Mouse (Mus musculus) lung, embryonic 14.5 days (tissue): ENCODE measurements around the gene Ckb. TPM values are rescaled to one million over a fixed set of nuclear protein-coding genes. Genes with fewer than 3 reads are reported as not detected.
"Not testable (repeated sequence)": the region's sequence is repeated elsewhere in the genome, so short reads cannot be mapped to it uniquely, and the experiment has no call there.

Experiments used
- ATAC-seq: fragments of 200-750 bp; cut with Nextera tagmentation; 2 replicates; pipeline ENCODE4 v1.8.0; 2017; ENCODE audit warnings: mild to moderate bottlenecking, moderate TSS enrichment, moderate library complexity; ENCODE audit not compliant: insufficient read depth
- DNase-seq: peaks from one replicate; pipeline ENCODE4 v3.0.0-alpha.2; 2015
- H3K27ac ChIP-seq: fragments of 300-500 bp; sonication (generic); 2 replicates; pipeline ENCODE4 v1.5.1; 2014; ENCODE audit warnings: low read depth, mild to moderate bottlenecking, moderate library complexity
- H3K27me3 ChIP-seq: fragments of 300-500 bp; sonication (generic); 2 replicates; pipeline ENCODE4 v1.6.1; 2014; ENCODE audit warnings: low read length, control low read depth; ENCODE audit not compliant: insufficient read depth
- H3K36me3 ChIP-seq: fragments of 300-500 bp; sonication (generic); 2 replicates; pipeline ENCODE4 v1.6.1; 2014; ENCODE audit warnings: control low read depth; ENCODE audit not compliant: insufficient read depth
- H3K4me1 ChIP-seq: fragments of 300-500 bp; sonication (generic); 2 replicates; pipeline ENCODE4 v1.6.1; 2014; ENCODE audit warnings: antibody characterized with exemption, control low read depth; ENCODE audit not compliant: insufficient read depth
- H3K4me2 ChIP-seq: fragments of 300-500 bp; sonication (generic); 2 replicates; pipeline ENCODE4 v1.6.1; 2014; ENCODE audit warnings: mild to moderate bottlenecking
- H3K4me3 ChIP-seq: fragments of 300-500 bp; sonication (generic); 2 replicates; pipeline ENCODE4 v1.5.1; 2014; ENCODE audit warnings: low read depth, low read length
- H3K9ac ChIP-seq: fragments of 300-500 bp; sonication (generic); 2 replicates; pipeline ENCODE4 v1.6.1; 2014
- H3K9me3 ChIP-seq: fragments of 300-500 bp; sonication (generic); 2 replicates; pipeline ENCODE4 v1.6.1; 2016; ENCODE audit warnings: low read depth, low read length, control low read depth
- CTCF ChIP-seq: IDR thresholded peaks from 2 replicates; pipeline ENCODE4 v1.5.1; 2016; ENCODE audit warnings: antibody characterized with exemption, low read depth
- WGBS: fragments of 180-500 bp; shearing (Covaris S2); extraction: QIAGEN DNeasy Blood & Tissue Kit; methylation state at CpG from one replicate; pipeline ENCODE4 v1.1.7; 2014; 5-methylcytosine and 5-hydroxymethylcytosine counted together
- polyA plus RNA-seq: library from polyadenylated mRNA; unstranded; fragments of >200 nt; fragmentation: Nextera tagmentation; extraction: Ambion mirVana; gene quantifications from 2 replicates; pipeline ENCODE4 v1.2.1, GENCODE M21; 2014

Gene Ckb
- 210 and 217 TPM in 2 replicates for polyA plus RNA-seq

DNA sequence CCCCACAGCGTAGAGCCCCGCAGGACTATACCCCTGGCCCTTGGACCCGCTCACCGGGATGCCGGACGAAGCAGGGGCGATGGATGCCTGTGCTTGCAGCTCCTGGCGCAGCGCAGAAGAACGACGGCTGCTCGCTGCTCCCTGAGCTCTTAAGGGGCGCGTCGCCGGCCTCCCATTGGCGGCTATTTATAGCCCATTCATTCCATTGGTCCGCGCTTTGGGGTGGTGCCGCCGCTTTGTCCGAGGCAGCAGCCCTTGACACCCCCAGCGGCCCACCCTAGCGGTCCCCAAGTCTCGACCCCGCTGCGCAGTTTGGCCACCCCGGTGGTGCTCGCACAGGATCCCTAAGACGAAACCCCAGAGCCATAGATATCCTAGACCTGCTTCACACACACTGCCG is at the start of gene Ckb:
Gene Ckb (minus strand): TSS at position 163 of the 400 bp plus-strand sequence.
- no peak for TF ChIP-seq CTCF
- peak; percentile 90 for DNase-seq
- H3K4me2 ChIP-seq = peak within 1 kb of the TSS; percentile 97
- H3K9ac ChIP-seq = peak within 1 kb of the TSS; percentile 52
- ATAC-seq = peak; percentile 68
- H3K27ac ChIP-seq = no peak within 1 kb of the TSS
- H3K9me3 ChIP-seq = no peaks in the 10 kb centered on the region
- H3K4me3 ChIP-seq = peak within 1 kb of the TSS; percentile 56
- peaks cover 40% of the 10 kb centered on the region for H3K27me3 ChIP-seq
- WGBS = 0% methylated on average over 31 of the region's 31 CpGs
- peaks cover 10% of the 10 kb centered on the region for H3K4me1 ChIP-seq
- H3K36me3 ChIP-seq = no peaks in the 10 kb centered on the region

DNA sequence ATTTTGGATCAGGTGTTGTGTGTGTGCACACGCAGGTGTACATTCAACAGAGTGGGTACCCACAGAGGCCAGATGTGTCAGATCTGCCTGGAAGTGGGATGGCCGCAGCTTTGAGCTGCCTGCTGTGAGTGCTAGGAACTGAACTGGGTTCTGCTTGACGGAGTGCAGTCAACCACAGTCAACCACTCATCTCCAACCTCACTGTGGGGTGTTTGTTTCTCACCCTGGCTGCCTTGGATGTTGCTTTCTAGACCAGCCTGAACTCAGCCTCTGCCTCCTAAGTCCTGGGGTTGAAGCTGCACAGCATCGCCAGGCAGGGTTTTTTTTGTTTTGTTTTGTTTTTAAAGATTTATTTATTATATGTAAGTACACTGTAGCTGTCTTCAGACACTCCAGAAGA is 48.1 kb upstream of the Ckb start:
- H3K36me3 ChIP-seq = peaks cover 17% of the 10 kb centered on the region; the same call in 1 of the 2 replicates
- ATAC-seq = no peak
- H3K27me3 ChIP-seq = no peaks in the 10 kb centered on the region
- H3K4me2 ChIP-seq = no peak overlapping the region
- H3K4me3 ChIP-seq = no peak overlapping the region
- no peak overlapping the region for H3K27ac ChIP-seq
- 83% methylated on average over 4 of the region's 4 CpGs for WGBS
- H3K9me3 ChIP-seq = no peaks in the 10 kb centered on the region
- H3K9ac ChIP-seq = no peak overlapping the region
- TF ChIP-seq CTCF = no peak
- H3K4me1 ChIP-seq = no peaks in the 10 kb centered on the region
- no peak for DNase-seq

DNA sequence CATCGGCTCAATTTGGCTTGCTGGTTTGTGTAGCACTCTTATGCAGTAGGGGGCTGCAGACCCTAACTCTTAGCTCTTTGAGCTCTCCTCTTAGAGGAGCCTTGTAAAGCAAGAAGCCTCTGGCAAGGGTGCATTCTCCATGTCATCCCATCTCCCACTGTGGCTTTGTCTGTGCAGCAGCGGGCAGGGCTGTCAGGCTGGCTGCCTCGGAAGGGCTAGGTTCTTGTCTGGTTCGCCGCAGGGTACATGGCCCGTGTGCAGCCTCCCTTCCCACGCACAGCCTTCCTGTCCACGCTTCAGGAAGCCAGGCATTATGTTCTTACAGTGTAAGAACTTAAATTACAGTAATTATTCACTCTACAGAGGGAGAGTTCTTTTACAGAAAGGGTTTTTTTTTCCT is 46.5 kb upstream of the Ckb start:
- ATAC-seq (no peak), DNase-seq (no peak)
- no peak for TF ChIP-seq CTCF
- H3K4me3 ChIP-seq = no peak overlapping the region
- no peaks in the 10 kb centered on the region for H3K27me3 ChIP-seq
- no peaks in the 10 kb centered on the region for H3K9me3 ChIP-seq
- H3K27ac ChIP-seq = no peak overlapping the region
- no peak overlapping the region for H3K4me2 ChIP-seq
- peaks cover 10% of the 10 kb centered on the region; the same call in 1 of the 2 replicates for H3K36me3 ChIP-seq
- WGBS = 57% methylated on average over 8 of the region's 8 CpGs
- no peaks in the 10 kb centered on the region for H3K4me1 ChIP-seq
- H3K9ac ChIP-seq = no peak overlapping the region

DNA sequence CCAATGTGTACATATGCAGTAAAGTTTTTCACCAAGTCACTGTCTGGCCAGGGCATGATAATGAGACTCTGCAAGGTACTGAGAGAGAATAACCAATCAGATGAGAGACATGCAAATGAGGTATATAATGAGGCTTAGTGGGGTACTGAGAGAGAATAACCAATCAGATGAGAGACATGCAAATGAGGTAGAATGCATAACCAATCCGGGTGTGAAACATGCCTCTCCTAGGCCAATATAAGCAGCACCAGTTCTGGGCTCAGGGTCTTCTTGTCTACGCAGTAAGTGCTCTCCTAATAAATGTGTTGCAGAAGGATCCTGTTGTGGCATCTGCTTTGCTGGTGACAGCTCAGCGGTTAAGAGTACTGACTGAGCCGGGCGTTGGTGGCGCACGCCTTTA is 44.4 kb upstream of the Ckb start:
- Histone ChIP-seq H3K4me2 (no peak overlapping the region), H3K27ac (no peak overlapping the region), H3K4me1 (no peaks in the 10 kb centered on the region), H3K9ac (no peak overlapping the region), H3K27me3 (no peaks in the 10 kb centered on the region), H3K9me3 (no peaks in the 10 kb centered on the region), H3K4me3 (no peak overlapping the region), H3K36me3 (0 out of 2 replicates have a peak, but pooled peaks cover 4% of the 10 kb centered on the region)
- DNase-seq (no peak), ATAC-seq (no peak)
- no peak for TF ChIP-seq CTCF
- 95% methylated on average over 7 of the region's 7 CpGs for WGBS

DNA sequence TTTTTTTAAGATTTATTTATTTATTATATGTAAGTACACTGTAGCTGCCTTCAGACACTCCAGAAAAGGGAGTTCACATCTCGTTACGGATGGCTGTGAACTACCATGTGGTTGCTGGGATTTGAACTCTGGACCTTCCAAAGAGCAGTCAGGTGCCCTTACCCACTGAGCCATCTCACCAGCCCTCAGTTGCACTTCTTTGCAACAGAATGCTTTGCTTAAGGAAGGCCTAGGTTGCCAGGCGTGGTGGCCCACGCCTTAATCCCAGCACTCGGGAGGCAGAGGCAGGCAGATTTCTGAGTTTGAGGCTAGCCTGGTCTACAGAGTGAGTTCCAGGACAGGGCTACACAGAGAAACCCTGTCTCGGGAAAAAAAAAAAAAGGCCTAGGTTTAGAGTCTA is 41.7 kb upstream of the Ckb start:
- H3K36me3 ChIP-seq = peaks cover 26% of the 10 kb centered on the region
- H3K4me3 ChIP-seq = peak overlapping the region; percentile 98
- DNase-seq, ATAC-seq, H3K9me3 ChIP-seq, H3K27ac ChIP-seq, H3K4me1 ChIP-seq, H3K27me3 ChIP-seq: not testable (repeated sequence)
- H3K4me2 ChIP-seq = peak overlapping the region; percentile 91
- H3K9ac ChIP-seq = peak overlapping the region; percentile 97
- 67% methylated on average over 6 of the region's 6 CpGs for WGBS

DNA sequence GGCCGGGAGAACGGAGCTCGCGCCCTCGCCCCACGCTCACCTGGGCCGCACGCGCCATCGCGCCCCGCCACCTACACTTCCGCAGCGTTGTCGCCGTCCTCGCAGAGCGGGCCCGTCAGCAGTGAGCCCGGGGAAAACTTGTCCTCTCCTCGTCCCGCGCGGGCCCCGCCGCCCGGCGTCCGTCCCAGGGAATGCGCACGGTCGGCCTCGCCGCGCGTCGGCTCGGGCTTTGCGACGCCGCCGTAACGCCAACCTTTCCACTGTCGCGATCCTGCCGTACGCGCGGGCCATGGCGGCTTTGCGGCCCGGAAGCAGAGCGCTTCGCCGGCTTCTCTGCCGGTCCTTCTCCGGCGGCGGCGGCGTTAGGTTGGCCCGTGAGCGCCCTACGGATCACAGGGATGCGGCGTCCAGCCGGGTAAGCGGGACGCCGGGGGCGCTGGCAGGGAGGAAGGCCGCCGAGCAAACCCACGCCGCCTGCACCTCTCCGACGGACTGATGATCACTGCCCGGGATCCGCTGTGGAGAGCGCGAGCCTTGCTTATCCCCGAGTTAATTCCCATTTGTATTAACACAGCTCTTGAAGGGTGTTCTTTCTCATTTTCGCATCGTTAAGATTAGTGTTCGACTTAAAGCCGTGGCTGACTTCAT is 41.0 kb upstream of the Ckb start, which contains the start of the genes Bag5 and Apopt1:
Gene Bag5 (minus strand): TSS at position 254 of the 648 bp plus-strand sequence.
Gene Apopt1 (plus strand): TSS at position 258 of the 648 bp plus-strand sequence.
- TF ChIP-seq CTCF = no peak
- Histone ChIP-seq H3K9ac (peak within 1 kb of the TSS; percentile 97), H3K4me3 (peak within 1 kb of the TSS; percentile 98), H3K9me3 (no peaks in the 10 kb centered on the region), H3K36me3 (peaks cover 33% of the 10 kb centered on the region), H3K4me1 (no peaks in the 10 kb centered on the region), H3K27me3 (no peaks in the 10 kb centered on the region), H3K27ac (peak within 1 kb of the TSS; percentile 84), H3K4me2 (peak within 1 kb of the TSS; percentile 91)
- WGBS = under 1% methylated on average over 79 of the region's 86 CpGs
- ATAC-seq = peak; percentile 96
- peak; percentile 96 for DNase-seq

DNA sequence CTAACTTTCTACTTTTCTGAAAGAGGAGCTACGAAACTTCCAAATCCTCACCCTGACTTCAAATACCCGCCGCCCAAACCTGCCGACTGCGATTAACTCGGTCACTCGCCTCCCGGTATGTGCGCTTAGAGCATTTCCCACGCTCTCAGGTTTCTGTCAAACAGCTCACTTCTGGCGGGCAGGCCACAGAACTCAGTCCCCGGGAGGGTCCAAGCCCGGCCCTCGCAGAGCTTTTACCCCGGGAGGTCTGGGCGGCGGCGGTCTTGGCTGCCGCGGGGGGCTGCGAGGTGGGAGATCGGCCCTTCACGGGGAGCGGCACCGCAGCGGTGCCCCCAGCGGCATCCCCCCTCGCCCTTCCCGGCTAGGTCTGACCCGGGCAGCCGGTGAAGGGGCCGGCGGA is 40.3 kb upstream of the Ckb start:
- no peak for TF ChIP-seq CTCF
- Histone ChIP-seq H3K4me2 (peak overlapping the region; percentile 91), H3K27ac (peak overlapping the region; percentile 84), H3K9ac (peak overlapping the region; percentile 97), H3K4me3 (peak overlapping the region; percentile 98), H3K36me3 (peaks cover 38% of the 10 kb centered on the region), H3K4me1 (no peaks in the 10 kb centered on the region), H3K27me3 (no peaks in the 10 kb centered on the region), H3K9me3 (no peaks in the 10 kb centered on the region)
- under 1% methylated on average over 33 of the region's 33 CpGs for WGBS
- peak; percentile 56 for DNase-seq
- ATAC-seq = no peak; the same call in 1 of the 2 replicates
